ENCODE assay signal across 1 mouse cellular context in genomic region chr16:4414881-4415585, GRCm38 (mm10).
TF ChIP-seq lines count a peak whose summit lies in the region.

No protein-coding gene starts in this region.

TF ChIP-seq in MEL, 35 proteins besides CTCF, POLR2A, EP300 and RAD21 (continued from another document):
- no peak for TF ChIP-seq MAZ (IDR thresholded peaks at IDR 0.05; ENCODE audit: low read depth, low read length)
- no peak for TF ChIP-seq E2F4 (IDR thresholded peaks at IDR 0.05; ENCODE audit: borderline replicate concordance, low read depth, low read length)
- TF ChIP-seq UBTF (IDR thresholded peaks at IDR 0.05; ENCODE audit: borderline replicate concordance, insufficient read depth, low read depth, low read length) = no peak
- no peak for TF ChIP-seq KAT2A (conservative IDR thresholded peaks at IDR 0.05; ENCODE audit: low read depth, low read length)
- TF ChIP-seq TCF12 (IDR thresholded peaks at IDR 0.05; ENCODE audit: low read depth, low read length) = 0 out of 2 replicates have a peak, but pooled peaks have one; percentile 7
- no peak for TF ChIP-seq SIN3A (IDR thresholded peaks at IDR 0.05; ENCODE audit: low read length)
- TF ChIP-seq GABPA (IDR thresholded peaks at IDR 0.05; ENCODE audit: low read depth, low read length) = no peak
- TF ChIP-seq ELF1 (IDR thresholded peaks at IDR 0.05; ENCODE audit: low read depth, low read length) = no peak
- TF ChIP-seq ZNF384 (IDR thresholded peaks at IDR 0.05; ENCODE audit: low read depth, low read length) = no peak
- no peak; the same call in 1 of the 2 replicates for TF ChIP-seq ZMIZ1 (IDR thresholded peaks at IDR 0.05; ENCODE audit: low read depth, low read length)
- TF ChIP-seq BHLHE40 (IDR thresholded peaks at IDR 0.05; ENCODE audit: borderline replicate concordance, low read depth, low read length) = no peak
- no peak for TF ChIP-seq MEF2A (IDR thresholded peaks at IDR 0.05; ENCODE audit: extremely low read depth, insufficient replicate concordance, low read depth, low read length, poor library complexity, severe bottlenecking)
- TF ChIP-seq POLR2AphosphoS2 (IDR thresholded peaks at IDR 0.05; ENCODE audit: low read length) = no peak
- TF ChIP-seq MYB (IDR thresholded peaks at IDR 0.05; ENCODE audit: low read depth, low read length) = no peak
